Mouse (Mus musculus) cerebellum, postnatal 14 days (tissue): ENCODE results near the gene Nop53.

Experiments
- DNase-seq, 2 experiments: peaks; one replicate each; pipeline ENCODE4 v3.0.0; 2021; ENCODE audit warnings: mixed read lengths in 2 of 2

Nop53 gene

GRCm38 (mm10) chr7:15945721-15946536, at the start of gene Nop53:
Gene Nop53, minus strand, starts transcription at chr7:15946074.
- peak; percentile 94 to 96 for DNase-seq

GRCm38 (mm10) chr7:15993789-15994188, 47.9 kb upstream of the Nop53 start:
- DNase-seq, result no peak

- no peak for DNase-seq
These were observed 47.3 kb upstream of the Nop53 start for GRCm38 (mm10) chr7:15993152-15993551.

GRCm38 (mm10) chr7:15991764-15992163, 45.9 kb upstream of the Nop53 start:
- no peak for DNase-seq

GRCm38 (mm10) chr7:15987661-15988356, 41.9 kb upstream of the Nop53 start:
- no peak for DNase-seq

- DNase-seq, result peak; percentile 49 to 56
These were observed 37.0 kb upstream of the Nop53 start for GRCm38 (mm10) chr7:15982729-15983407.

- DNase-seq, result no peak
These were observed 35.7 kb upstream of the Nop53 start for GRCm38 (mm10) chr7:15981538-15981937.

- no peak for DNase-seq
These were observed 34.4 kb upstream of the Nop53 start for GRCm38 (mm10) chr7:15980246-15980645.

- peak; percentile 73 to 76 for DNase-seq
These were observed 30.0 kb upstream of the Nop53 start for GRCm38 (mm10) chr7:15975904-15976303.

- peak in 1 of 2 experiments; percentile 47 for DNase-seq
These were observed 29.6 kb upstream of the Nop53 start for GRCm38 (mm10) chr7:15975451-15975850.

GRCm38 (mm10) chr7:15974712-15975111, 28.8 kb upstream of the Nop53 start:
- peak; percentile 75 to 82 for DNase-seq

- DNase-seq, result no peak
These were observed 26.4 kb upstream of the Nop53 start for GRCm38 (mm10) chr7:15972247-15972646.

GRCm38 (mm10) chr7:15969674-15970073, 23.8 kb upstream of the Nop53 start:
- DNase-seq, result no peak

GRCm38 (mm10) chr7:15968322-15968721, 22.4 kb upstream of the Nop53 start:
- no peak for DNase-seq

GRCm38 (mm10) chr7:15967312-15967711, 21.4 kb upstream of the Nop53 start, which contains the start of gene Ehd2:
Gene Ehd2, minus strand, starts transcription at chr7:15967567.
- DNase-seq, result peak; percentile 78 to 79

GRCm38 (mm10) chr7:15966489-15966888, 20.6 kb upstream of the Nop53 start:
- no peak for DNase-seq

- no peak for DNase-seq
These were observed 18.2 kb upstream of the Nop53 start for GRCm38 (mm10) chr7:15963798-15964652.

- peak in 1 of 2 experiments; percentile 56 for DNase-seq
These were observed 16.7 kb upstream of the Nop53 start for GRCm38 (mm10) chr7:15962311-15963288.

- no peak for DNase-seq
These were observed 15.9 kb upstream of the Nop53 start for GRCm38 (mm10) chr7:15961798-15962197.

GRCm38 (mm10) chr7:15961239-15961638, 15.4 kb upstream of the Nop53 start:
- no peak for DNase-seq

- DNase-seq, result no peak
These were observed 14.8 kb upstream of the Nop53 start for GRCm38 (mm10) chr7:15960691-15961090.
